Mouse (Mus musculus) G1E (cell line): ENCODE results near the gene Tbc1d10a. TPM values are rescaled to one million over a fixed set of nuclear protein-coding genes. Genes with fewer than 3 reads are reported as not detected.

Experiments
- ATAC-seq: 2 replicates; pipeline ENCODE4 v1.8.0; 2016; ENCODE audit warnings: mild to moderate bottlenecking; ENCODE audit not compliant: insufficient number of reproducible peaks, poor library complexity, low FRiP score, severe bottlenecking; ENCODE audit errors: extremely low read depth
- DNase-seq: peaks from one replicate; pipeline ENCODE4 v3.0.0; 2012; ENCODE audit warnings: low spot score
- H3K27me3 ChIP-seq: 2 replicates; pipeline ENCODE4 v1.6.1; 2012; ENCODE audit warnings: mild to moderate bottlenecking, low read length, inconsistent platforms; ENCODE audit not compliant: insufficient read depth
- H3K36me3 ChIP-seq: replicated peaks from 2 replicates; pipeline ENCODE3; 2012; ENCODE audit warnings: mild to moderate bottlenecking, inconsistent platforms
- H3K4me1 ChIP-seq: 2 replicates; pipeline ENCODE4 v1.6.1; 2012; ENCODE audit warnings: low read depth, low read length, inconsistent platforms, mixed read lengths; ENCODE audit not compliant: insufficient read depth
- H3K4me3 ChIP-seq: 2 replicates; pipeline ENCODE4 v1.5.1; 2012; ENCODE audit warnings: low read depth, mild to moderate bottlenecking, inconsistent platforms, low read length, moderate library complexity, mixed read lengths
- H3K9me3 ChIP-seq: replicated peaks from 2 replicates; pipeline ENCODE4 v1.6.1; 2012; ENCODE audit warnings: inconsistent platforms
- CTCF ChIP-seq: IDR thresholded peaks from 2 replicates; pipeline ENCODE4 v1.5.1; 2012; ENCODE audit warnings: low read depth, low read length, inconsistent platforms, mixed read lengths
- GATA1 ChIP-seq: IDR thresholded peaks from 2 replicates; pipeline ENCODE4 v1.6.1; 2012; ENCODE audit warnings: borderline replicate concordance, low read length, inconsistent platforms, mixed read lengths
- GATA2 ChIP-seq: IDR thresholded peaks from 2 replicates; pipeline ENCODE4 v1.6.1; 2012; ENCODE audit warnings: low read depth, low read length, inconsistent platforms, borderline replicate concordance
- POLR2AphosphoS5 ChIP-seq: IDR thresholded peaks from 2 replicates; pipeline ENCODE4 v1.6.1; 2012; ENCODE audit warnings: low read depth, low read length, inconsistent platforms; ENCODE audit not compliant: insufficient replicate concordance
- TAL1 ChIP-seq: conservative IDR thresholded peaks from 2 replicates; pipeline ENCODE4 v1.6.1; 2012; ENCODE audit warnings: low read depth, low read length, inconsistent platforms, mixed read lengths
- polyA plus RNA-seq: library from polyadenylated mRNA; stranded (reverse); fragments of >175 nt; gene quantifications from 2 replicates; pipeline ENCODE4 v1.2.3, GENCODE M21; 2012
- total RNA-seq, 2 experiments: library from RNA; stranded (forward) in 1 of 2; stranded (reverse) in 1 of 2; fragments of 200-1000 nt in 1 of 2; fragments of >200 nt in 1 of 2; fragmentation: Nextera tagmentation in 1 of 2; gene quantifications; 2 replicates each; pipeline ENCODE4 v1.2.3; 2014 to 2017

Gene Tbc1d10a
- total and polyA plus RNA-seq, 3 experiments: 5.0 to 24.1 (median 20.8) TPM

DNA sequence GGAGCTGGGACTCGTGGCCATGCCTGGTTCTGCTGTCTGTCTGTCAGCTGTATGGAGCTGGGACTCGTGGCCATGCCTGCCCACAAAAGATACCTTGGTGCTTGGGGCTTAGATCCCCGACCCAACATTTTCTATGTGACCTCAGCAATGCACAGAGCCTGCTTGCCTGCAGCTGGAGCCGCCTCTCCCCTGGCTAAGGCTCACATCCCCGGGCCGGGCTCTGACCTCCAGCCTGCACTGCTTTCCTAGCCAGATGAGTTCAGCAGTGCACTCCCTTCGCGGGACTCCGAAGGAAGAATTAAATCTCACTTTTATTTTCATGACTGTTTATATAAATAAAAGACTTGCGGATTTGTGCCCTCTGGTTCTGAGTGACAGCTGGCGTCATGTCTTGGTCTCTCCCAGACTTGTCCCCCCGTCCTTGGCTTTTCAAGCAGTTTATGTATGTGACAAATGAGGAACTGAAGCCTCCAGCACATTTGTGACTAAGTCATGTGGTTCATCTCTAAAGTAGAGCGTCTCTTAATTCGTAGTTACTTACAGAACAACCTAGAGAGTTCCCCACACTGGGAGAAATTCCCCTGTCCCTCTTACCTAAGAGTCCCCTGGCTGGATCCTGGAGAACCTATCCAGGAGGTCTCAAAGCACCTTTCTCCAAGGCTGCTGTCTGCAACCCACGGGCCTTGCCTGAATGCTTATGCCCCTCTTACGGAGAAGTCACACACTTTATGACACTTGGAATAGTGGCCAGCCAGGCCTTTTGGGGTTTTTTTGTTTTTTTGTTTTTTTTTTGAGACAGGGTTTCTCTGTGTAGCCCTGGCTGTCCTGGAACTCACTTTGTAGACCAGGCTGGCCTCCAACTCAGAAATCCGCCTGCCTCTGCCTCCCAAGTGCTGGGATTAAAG is 35.7 kb downstream of the Tbc1d10a start:
- Histone ChIP-seq H3K4me1 (peaks cover 91% of the 10 kb centered on the region), H3K36me3 (peaks cover 34% of the 10 kb centered on the region), H3K9me3 (no peaks in the 10 kb centered on the region), H3K27me3 (peaks cover 2% of the 10 kb centered on the region; the same call in 1 of the 2 replicates), H3K4me3 (no peak overlapping the region)
- TF ChIP-seq TAL1: no peak
- TF ChIP-seq POLR2AphosphoS5: no peak
- TF ChIP-seq GATA2: no peak
- TF ChIP-seq CTCF: no peak
- TF ChIP-seq GATA1: no peak
- no peak for ATAC-seq
- no peak for DNase-seq

DNA sequence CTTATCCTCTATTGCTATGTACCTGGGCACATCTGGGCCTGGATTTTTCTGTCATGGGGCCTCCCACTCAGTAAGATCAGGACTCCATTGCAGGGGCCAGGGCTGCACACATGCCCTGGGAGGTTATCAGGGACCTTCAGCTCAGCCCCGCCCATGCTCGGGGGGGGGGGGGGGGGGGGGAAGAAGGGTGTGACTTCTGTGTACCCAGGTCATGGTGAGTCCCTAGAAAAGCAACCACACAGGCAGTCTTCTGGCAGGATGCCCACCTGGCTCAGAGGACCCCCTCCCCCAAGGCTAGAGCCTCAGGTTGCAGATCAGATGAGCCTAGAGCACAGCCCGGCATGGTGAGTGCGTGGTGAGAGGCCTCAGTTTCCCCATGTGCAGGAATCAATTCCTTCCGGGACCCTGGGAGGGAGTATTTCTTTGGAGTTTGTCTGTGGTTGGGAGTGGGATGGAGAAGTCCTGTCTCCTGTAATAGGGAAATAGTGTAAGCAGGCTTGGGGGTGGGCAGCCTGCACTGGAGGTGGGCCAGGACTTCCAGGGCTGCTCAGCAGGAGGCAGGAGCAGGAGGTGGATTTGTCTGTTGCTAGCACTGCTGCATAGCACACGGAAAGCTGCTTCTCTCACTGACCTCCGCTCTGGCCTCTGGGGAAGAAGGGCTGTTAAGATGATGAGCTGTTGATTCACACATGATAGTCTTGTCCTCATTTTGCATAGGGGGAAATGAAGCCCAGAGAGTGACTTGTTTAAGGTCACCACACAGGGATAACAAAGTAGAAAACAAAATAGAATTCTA is 37.0 kb downstream of the Tbc1d10a start:
- Histone ChIP-seq H3K4me1 (peaks cover 89% of the 10 kb centered on the region), H3K4me3 (peak overlapping the region; percentile 70), H3K36me3 (peaks cover 44% of the 10 kb centered on the region), H3K27me3 (no peaks in the 10 kb centered on the region), H3K9me3 (no peaks in the 10 kb centered on the region)
- TF ChIP-seq CTCF (no peak), GATA1 (no peak), POLR2AphosphoS5 (no peak), TAL1 (no peak), GATA2 (no peak)
- DNase-seq: peak; percentile 71
- 0 out of 2 replicates have a peak, but pooled peaks have one; percentile 36 for ATAC-seq

DNA sequence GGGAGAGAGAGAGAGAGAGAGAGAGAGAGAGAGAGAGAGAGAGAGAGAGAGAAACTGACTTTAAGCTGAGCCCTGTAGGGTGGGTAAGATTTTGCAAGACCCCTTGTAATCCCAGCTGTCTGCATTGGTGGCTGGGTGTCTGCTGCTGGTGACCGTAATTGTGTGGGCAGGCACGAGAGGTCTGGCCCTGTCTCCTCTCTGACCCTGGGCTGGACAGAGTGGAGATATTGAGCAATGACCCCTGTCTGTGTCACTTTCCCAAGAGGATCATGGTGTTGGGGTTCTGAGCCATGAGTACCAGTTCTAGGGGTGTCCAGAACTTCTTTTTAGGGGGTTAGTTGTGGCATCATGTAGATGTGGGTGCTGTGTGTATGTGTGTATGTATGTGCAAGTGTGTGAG is 37.6 kb downstream of the Tbc1d10a start:
- Histone ChIP-seq H3K4me3 (peak overlapping the region; percentile 70), H3K9me3 (no peaks in the 10 kb centered on the region), H3K4me1 (peaks cover 89% of the 10 kb centered on the region), H3K27me3 (no peaks in the 10 kb centered on the region), H3K36me3 (peaks cover 50% of the 10 kb centered on the region)
- no peak for DNase-seq
- TF ChIP-seq GATA1 (no peak), GATA2 (no peak), POLR2AphosphoS5 (no peak), TAL1 (no peak), CTCF (no peak)
- ATAC-seq: no peak

DNA sequence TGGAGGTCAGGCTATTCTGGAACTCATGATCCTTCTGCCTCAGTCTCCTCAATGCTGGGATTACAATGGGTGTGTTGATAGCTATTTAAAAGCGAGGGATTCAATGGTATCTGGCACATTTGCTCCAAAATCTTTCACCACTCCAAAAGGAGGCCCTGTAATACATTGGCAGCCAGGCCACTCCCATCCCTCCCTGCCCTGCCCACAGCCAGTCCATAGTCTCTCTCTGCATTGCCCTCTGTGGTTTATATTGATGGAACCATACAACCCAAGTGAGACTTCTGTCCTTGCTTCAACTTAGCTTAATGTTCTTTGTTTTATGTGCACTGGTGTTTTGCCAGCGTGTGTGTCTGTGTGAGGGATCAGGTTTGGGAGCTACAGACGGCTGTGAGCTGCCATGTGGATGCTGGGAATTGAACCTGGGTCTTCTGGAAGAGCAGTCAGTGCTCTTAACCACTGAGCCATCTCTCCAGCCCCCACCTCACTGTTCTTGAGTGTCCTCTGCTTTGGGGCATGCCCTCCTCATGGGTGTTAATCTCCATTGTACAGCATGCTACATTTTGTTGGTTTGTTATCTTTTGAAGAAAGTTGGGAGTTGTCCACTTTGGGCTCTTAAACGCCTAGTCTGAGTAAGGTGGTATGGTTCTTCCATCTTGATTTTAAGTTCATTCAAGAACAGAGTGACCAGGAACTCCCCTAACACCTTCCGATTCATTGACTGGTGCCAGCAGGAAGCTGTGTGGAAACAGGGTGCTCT is 40.2 kb downstream of the Tbc1d10a start:
- no peak for TF ChIP-seq GATA1
- TF ChIP-seq CTCF: no peak
- TF ChIP-seq POLR2AphosphoS5: no peak
- TF ChIP-seq GATA2: no peak
- TF ChIP-seq TAL1: no peak
- H3K9me3 ChIP-seq: no peaks in the 10 kb centered on the region
- peaks cover 87% of the 10 kb centered on the region for H3K4me1 ChIP-seq
- DNase-seq (no peak), ATAC-seq (no peak)
- no peaks in the 10 kb centered on the region for H3K27me3 ChIP-seq
- no peak overlapping the region; the same call in 1 of the 2 replicates for H3K4me3 ChIP-seq
- peaks cover 57% of the 10 kb centered on the region for H3K36me3 ChIP-seq

DNA sequence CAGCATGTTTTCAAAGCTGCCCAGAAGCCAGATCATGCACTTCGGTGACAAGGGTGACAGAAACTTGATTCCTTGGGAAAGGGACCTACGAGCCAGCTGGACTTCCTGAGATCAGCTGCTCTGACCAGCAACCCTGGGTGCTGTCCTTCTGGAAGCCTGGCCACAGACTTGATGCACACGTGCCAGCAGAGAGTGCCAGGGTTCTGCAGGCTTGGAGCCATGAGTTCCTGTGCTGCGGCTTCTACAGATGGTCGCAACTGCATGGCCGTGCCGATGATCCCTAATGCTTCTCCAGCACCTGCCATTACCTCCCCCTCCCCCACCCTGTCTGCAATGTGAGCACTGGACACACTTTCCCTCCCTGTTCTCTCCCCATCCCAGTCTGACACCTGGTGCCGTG is 41.9 kb downstream of the Tbc1d10a start:
- TF ChIP-seq TAL1 (no peak), GATA1 (no peak), GATA2 (no peak), CTCF (no peak), POLR2AphosphoS5 (no peak)
- H3K36me3 ChIP-seq: peaks cover 71% of the 10 kb centered on the region
- no peaks in the 10 kb centered on the region for H3K27me3 ChIP-seq
- DNase-seq (no peak), ATAC-seq (no peak)
- H3K4me1 ChIP-seq: peaks cover 84% of the 10 kb centered on the region
- peak overlapping the region; percentile 38; the same call in 1 of the 2 replicates for H3K4me3 ChIP-seq
- H3K9me3 ChIP-seq: no peaks in the 10 kb centered on the region

DNA sequence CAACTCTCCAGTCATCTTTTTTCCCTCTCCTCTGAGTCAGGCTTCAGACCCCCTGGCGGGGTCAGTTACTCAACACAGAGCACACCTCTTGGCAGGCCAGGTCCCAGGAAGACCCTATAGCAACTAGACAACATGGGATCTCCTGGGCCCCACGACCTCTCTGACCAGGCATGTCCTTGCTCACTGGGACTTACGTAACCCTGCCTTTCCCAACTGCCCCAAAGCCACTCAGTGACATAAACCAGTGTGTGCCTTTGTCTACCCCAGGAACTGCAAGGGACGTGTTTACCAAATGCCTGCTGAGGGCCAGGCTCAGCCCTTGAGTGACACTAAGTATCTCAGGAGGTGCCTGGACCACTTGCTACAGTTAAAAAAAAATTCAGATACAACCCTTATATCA is 43.3 kb downstream of the Tbc1d10a start:
- Histone ChIP-seq H3K27me3 (no peaks in the 10 kb centered on the region), H3K4me3 (no peak overlapping the region), H3K4me1 (peaks cover 82% of the 10 kb centered on the region), H3K36me3 (peaks cover 78% of the 10 kb centered on the region), H3K9me3 (no peaks in the 10 kb centered on the region)
- DNase-seq (no peak), ATAC-seq (no peak)
- TF ChIP-seq CTCF (no peak), GATA2 (no peak), GATA1 (no peak), TAL1 (no peak), POLR2AphosphoS5 (no peak)
